Mouse (Mus musculus) embryonic facial prominence, embryonic 14.5 days (tissue): ENCODE data around the gene Car2. TPM values are rescaled to one million over a fixed set of nuclear protein-coding genes. Genes with fewer than 3 reads are reported as not detected.
A peak's percentile ranks its signal among the peaks of the same experiment; 100 is the strongest.

ENCODE experiments used
- ATAC-seq: fragments of 200-750 bp; cut with Nextera tagmentation; 2 replicates; pipeline ENCODE4 v1.8.0; 2017; ENCODE audit warnings: low read depth, moderate number of reproducible peaks, moderate TSS enrichment
- DNase-seq: peaks from one replicate; pipeline ENCODE4 v3.0.0-alpha.2; 2015; ENCODE audit warnings: low spot score
- H3K27ac ChIP-seq: fragments of 300-500 bp; sonication (generic); replicated peaks from 2 replicates; pipeline ENCODE4 v1.5.1; 2014; ENCODE audit warnings: low read depth, mild to moderate bottlenecking, low read length, moderate library complexity
- H3K27me3 ChIP-seq: fragments of 300-500 bp; sonication (generic); replicated peaks from 2 replicates; pipeline ENCODE4 v1.6.1; 2014; ENCODE audit warnings: low read length; ENCODE audit not compliant: control insufficient read depth, insufficient read depth
- H3K36me3 ChIP-seq: fragments of 300-500 bp; sonication (generic); 2 replicates; pipeline ENCODE4 v1.6.1; 2014; ENCODE audit warnings: low read length, mixed read lengths; ENCODE audit not compliant: control insufficient read depth, insufficient read depth
- H3K4me1 ChIP-seq: fragments of 300-500 bp; sonication (generic); 2 replicates; pipeline ENCODE4 v1.6.1; 2014; ENCODE audit warnings: antibody characterized with exemption, low read length; ENCODE audit not compliant: control insufficient read depth, insufficient read depth
- H3K4me2 ChIP-seq: fragments of 300-500 bp; sonication (generic); 2 replicates; pipeline ENCODE4 v1.6.1; 2014; ENCODE audit warnings: low read depth, mild to moderate bottlenecking, low read length, moderate library complexity, mixed read lengths
- H3K4me3 ChIP-seq: fragments of 300-500 bp; sonication (generic); 2 replicates; pipeline ENCODE4 v1.5.1; 2014; ENCODE audit warnings: low read depth, mild to moderate bottlenecking, low read length
- H3K9ac ChIP-seq: fragments of 300-500 bp; sonication (generic); 2 replicates; pipeline ENCODE4 v1.6.1; 2014; ENCODE audit warnings: low read depth, mild to moderate bottlenecking, low read length, moderate library complexity, mixed read lengths
- H3K9me3 ChIP-seq: fragments of 300-500 bp; sonication (generic); 2 replicates; pipeline ENCODE4 v1.6.1; 2016; ENCODE audit warnings: low read length; ENCODE audit not compliant: control insufficient read depth
- WGBS: fragments of 180-500 bp; shearing (Covaris S2); extraction: QIAGEN DNeasy Blood & Tissue Kit; methylation state at CpG from one replicate; pipeline ENCODE4 v1.1.7; 2014; 5-methylcytosine and 5-hydroxymethylcytosine counted together
- polyA plus RNA-seq: library from polyadenylated mRNA; unstranded; fragments of >200 nt; fragmentation: Nextera tagmentation; extraction: Ambion mirVana; gene quantifications from 2 replicates; pipeline ENCODE4 v1.2.1, GENCODE M21; 2014

Gene Car2
- polyA plus RNA-seq, 1 experiment from 2014 or later = 33.3 TPM

DNA sequence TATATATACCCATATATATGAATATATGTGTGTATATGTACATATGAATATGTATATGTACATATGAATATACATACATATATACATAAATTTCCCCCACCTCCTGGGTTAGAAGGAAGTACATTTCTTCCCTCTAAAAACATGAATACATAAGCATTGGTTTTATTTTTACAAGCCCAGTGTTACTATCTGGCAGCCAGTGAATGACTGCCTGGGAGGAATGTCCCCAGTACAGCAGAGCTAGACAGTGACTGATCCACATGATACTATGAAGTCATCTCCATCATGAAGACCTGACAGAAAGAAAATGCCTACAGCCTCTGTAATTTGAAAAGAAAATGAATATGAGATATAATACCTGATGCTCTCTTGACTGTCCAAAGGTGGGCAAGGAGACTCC is 1.2 kb upstream of the Car2 start:
- no peak overlapping the region for H3K4me3 ChIP-seq
- H3K4me2 ChIP-seq = no peak overlapping the region
- DNase-seq (no peak), ATAC-seq (no peak)
- peaks cover 19% of the 10 kb centered on the region for H3K27me3 ChIP-seq
- H3K4me1 ChIP-seq = no peaks in the 10 kb centered on the region
- H3K9me3 ChIP-seq = no peaks in the 10 kb centered on the region
- H3K27ac ChIP-seq = no peak overlapping the region
- no peaks in the 10 kb centered on the region for H3K36me3 ChIP-seq
- no peak overlapping the region for H3K9ac ChIP-seq

DNA sequence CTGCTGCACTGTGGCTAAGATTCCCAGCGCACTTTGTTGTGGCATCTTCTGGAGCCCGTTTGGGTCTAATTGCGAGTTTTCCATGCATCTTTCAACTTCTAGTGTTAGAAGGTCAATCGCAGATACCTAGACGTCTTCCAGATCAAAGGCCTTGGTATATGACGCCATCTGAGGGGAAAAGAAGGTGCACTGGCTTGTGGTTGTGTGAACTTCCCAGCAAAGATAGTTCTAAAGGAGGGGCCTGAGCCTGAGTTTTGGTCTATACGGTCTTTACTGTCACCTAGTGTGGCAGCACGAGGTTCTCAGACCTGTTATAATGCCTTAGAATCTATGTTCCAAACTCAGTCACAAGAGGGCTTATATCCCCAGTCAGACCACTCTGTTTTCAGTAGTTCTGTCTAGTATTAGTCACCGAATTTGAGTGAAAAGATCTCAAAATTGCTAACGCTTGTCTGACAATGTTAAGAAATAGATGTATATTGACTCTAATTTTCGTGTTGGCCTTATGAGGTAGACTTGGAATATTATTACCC is 1.1 kb downstream of the Car2 start:
- H3K9ac ChIP-seq = peak overlapping the region; percentile 59; the same call in 1 of the 2 replicates
- DNase-seq (no peak), ATAC-seq (no peak)
- H3K4me1 ChIP-seq = no peaks in the 10 kb centered on the region
- no peaks in the 10 kb centered on the region for H3K36me3 ChIP-seq
- peak overlapping the region; percentile 59 for H3K4me3 ChIP-seq
- 35% methylated on average over 11 of the region's 11 CpGs for WGBS
- H3K4me2 ChIP-seq = peak overlapping the region; percentile 93
- peaks cover 19% of the 10 kb centered on the region for H3K27me3 ChIP-seq
- no peak overlapping the region; the same call in 1 of the 2 replicates for H3K27ac ChIP-seq
- H3K9me3 ChIP-seq = no peaks in the 10 kb centered on the region

DNA sequence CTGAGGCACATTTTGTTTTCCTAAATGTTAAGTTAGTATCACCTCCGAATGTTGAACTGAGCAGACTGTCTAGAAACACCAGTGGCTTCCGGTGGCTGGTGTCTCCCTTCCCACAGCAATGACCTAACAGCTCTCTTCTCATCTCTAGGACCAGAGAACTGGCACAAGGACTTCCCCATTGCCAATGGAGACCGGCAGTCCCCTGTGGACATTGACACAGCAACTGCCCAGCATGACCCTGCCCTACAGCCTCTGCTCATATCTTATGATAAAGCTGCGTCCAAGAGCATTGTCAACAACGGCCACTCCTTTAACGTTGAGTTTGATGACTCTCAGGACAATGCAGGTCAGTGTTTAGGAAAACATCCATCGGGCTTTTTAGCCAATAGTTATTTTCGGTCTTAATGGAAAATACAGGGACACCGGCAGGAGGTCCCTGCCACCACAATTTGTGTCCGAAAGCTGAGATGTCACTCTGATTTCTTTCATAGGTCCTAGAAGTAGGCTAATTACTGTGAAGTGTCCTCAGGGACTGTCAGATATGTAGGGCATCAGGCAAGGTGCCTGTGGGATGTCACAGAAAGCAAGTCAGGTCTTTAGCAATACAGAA is 1.7 kb downstream of the Car2 start:
- Histone ChIP-seq H3K36me3 (no peaks in the 10 kb centered on the region), H3K9me3 (no peaks in the 10 kb centered on the region), H3K4me2 (no peak overlapping the region; the same call in 1 of the 2 replicates), H3K27ac (no peak overlapping the region), H3K9ac (no peak overlapping the region), H3K4me3 (peak overlapping the region; percentile 10), H3K4me1 (no peaks in the 10 kb centered on the region), H3K27me3 (peaks cover 19% of the 10 kb centered on the region)
- ATAC-seq = no peak
- no peak for DNase-seq
- WGBS = 64% methylated on average over 10 of the region's 10 CpGs

DNA sequence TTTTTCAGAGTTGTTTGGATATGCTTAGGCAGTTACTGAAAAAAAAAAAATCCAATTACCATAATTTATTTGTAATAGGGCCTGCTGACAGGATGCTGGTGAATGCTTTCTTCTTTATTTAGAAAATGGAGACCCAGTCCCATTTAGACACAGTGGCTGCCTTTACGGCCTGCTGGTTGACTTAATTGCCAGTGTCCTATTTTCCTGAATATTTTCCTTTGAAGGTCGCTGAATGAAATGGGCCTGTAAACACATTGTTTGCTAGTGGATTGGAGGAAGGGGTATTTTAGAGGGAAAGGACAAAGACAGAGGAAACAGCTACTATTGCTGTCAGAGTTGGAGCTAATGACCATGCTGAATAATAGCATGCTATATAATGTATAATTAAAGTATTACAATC is 2.5 kb downstream of the Car2 start:
- DNase-seq (no peak), ATAC-seq (no peak)
- Histone ChIP-seq H3K27ac (no peak overlapping the region), H3K36me3 (no peaks in the 10 kb centered on the region), H3K27me3 (peaks cover 19% of the 10 kb centered on the region), H3K4me3 (no peak overlapping the region), H3K4me2 (0 out of 2 replicates have a peak overlapping the region, but pooled peaks have one; percentile 12), H3K9ac (no peak overlapping the region), H3K9me3 (no peaks in the 10 kb centered on the region), H3K4me1 (no peaks in the 10 kb centered on the region)
- 74% methylated on average over 2 of the region's 2 CpGs for WGBS

DNA sequence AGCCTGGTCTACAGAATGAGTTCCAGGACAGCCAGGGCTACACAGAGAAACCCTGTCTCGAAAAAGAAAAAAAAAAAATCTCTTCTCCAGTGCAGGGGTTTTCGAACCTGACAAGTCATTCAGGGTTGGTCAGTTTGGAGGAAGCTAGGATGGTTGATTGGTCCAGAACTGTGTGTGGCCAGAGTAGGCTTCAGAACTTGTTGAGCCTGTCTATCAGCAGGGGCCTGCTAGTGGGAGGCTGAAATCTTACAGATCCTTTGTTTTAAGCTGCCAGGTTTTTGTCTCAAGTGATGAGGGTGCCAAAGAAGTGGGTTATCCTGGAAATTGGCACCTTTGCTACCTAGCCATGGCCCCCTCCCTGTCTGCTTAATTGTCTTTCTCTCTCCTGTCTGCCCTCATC is 3.0 kb downstream of the Car2 start:
- H3K27me3 ChIP-seq = peaks cover 19% of the 10 kb centered on the region
- no peaks in the 10 kb centered on the region for H3K36me3 ChIP-seq
- 0 out of 2 replicates have a peak overlapping the region, but pooled peaks have one; percentile 12 for H3K4me2 ChIP-seq
- H3K9me3 ChIP-seq = no peaks in the 10 kb centered on the region
- no peak overlapping the region for H3K9ac ChIP-seq
- H3K4me3 ChIP-seq = no peak overlapping the region
- DNase-seq = no peak
- ATAC-seq = no peak
- H3K27ac ChIP-seq = no peak overlapping the region
- H3K4me1 ChIP-seq = no peaks in the 10 kb centered on the region
- WGBS = 60% methylated on average over 2 of the region's 2 CpGs

DNA sequence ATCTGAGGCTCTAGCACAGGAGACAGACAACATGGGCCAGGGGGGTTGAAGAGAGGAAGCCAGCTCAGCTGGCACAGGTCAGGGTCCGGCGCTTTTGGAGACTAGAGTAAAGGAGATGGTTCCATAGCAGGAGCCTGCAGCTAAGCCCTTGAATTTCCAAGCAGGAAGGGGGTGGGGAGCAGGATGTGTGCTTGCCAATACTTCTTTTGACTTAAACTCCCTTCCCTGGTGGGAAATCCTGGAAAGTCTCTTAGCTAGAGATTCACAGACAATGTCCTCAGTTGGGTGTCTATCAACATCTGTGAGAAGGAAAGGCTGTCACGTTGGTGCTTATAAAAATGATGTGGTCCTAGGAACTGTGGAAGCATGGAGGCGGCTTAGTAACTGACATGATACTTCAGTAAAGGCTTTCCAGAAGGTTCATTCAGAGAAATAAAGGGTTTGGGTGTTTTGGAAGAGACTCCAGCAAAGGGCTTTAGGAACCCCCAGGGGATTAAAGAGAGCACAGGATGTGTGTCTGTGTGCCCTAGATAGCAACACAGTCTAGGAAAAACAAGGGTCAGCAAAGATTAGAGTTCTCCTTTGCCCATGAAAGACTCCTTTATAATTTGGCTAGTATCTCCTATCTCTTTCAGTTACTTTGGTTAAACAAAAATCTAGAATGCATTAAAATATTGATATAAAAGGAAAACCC is 3.8 kb downstream of the Car2 start:
- H3K4me3 ChIP-seq = no peak overlapping the region
- DNase-seq (no peak), ATAC-seq (no peak)
- no peak overlapping the region for H3K27ac ChIP-seq
- H3K27me3 ChIP-seq = peaks cover 19% of the 10 kb centered on the region
- no peaks in the 10 kb centered on the region for H3K9me3 ChIP-seq
- H3K4me1 ChIP-seq = no peaks in the 10 kb centered on the region
- no peak overlapping the region for H3K4me2 ChIP-seq
- no peak overlapping the region for H3K9ac ChIP-seq
- no peaks in the 10 kb centered on the region for H3K36me3 ChIP-seq
- 40% methylated on average over 4 of the region's 4 CpGs for WGBS

DNA sequence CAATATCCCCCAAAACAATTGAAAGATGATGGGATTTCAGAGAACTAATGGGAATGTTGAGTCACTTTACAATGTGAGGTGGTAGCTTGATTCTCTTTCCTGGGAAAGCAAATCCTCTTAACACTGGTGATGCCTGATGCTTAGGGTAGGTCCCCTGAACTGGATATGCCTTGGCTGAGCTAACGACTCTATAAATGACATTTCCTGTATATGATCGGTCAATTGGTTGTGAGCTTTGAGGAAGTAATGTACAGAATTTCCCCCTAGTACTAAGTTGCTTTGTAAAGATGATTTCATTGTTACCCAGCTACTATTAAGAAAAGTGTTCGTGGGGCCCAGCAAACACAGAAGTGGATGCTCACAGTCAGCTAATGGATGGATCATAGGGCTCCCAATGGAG is 6.9 kb downstream of the Car2 start:
- no peak for ATAC-seq
- Histone ChIP-seq H3K9me3 (no peaks in the 10 kb centered on the region), H3K4me3 (no peak overlapping the region), H3K4me1 (no peaks in the 10 kb centered on the region), H3K27me3 (peaks cover 2% of the 10 kb centered on the region; the same call in 1 of the 2 replicates), H3K36me3 (no peaks in the 10 kb centered on the region), H3K9ac (no peak overlapping the region), H3K27ac (no peak overlapping the region), H3K4me2 (no peak overlapping the region)
- no peak for DNase-seq
- 78% methylated on average over 3 of the region's 3 CpGs for WGBS

DNA sequence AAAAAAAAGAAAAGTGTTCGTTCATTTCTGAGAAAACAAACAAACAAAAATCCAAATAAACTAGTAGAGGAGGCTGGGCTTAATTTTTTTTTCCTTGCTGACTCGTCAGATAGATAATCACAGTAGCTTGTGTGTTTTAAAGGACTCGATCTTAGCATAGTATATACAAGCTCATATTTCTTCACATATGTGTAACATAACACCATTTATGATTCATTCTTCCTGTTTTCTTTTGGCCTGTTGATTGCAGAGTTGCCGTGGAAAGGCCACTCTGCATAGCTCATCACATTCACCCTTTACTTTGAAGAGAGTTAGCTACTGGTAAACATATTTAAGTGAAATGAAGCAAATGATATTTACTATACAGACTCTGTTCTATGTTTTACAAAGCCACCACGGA is 7.6 kb downstream of the Car2 start:
- H3K4me3 ChIP-seq = no peak overlapping the region
- H3K27me3 ChIP-seq = no peaks in the 10 kb centered on the region
- H3K36me3 ChIP-seq = no peaks in the 10 kb centered on the region
- no peaks in the 10 kb centered on the region for H3K4me1 ChIP-seq
- H3K9ac ChIP-seq = no peak overlapping the region
- H3K27ac ChIP-seq = no peak overlapping the region
- ATAC-seq (no peak), DNase-seq (no peak)
- no peaks in the 10 kb centered on the region for H3K9me3 ChIP-seq
- 51% methylated on average over 5 of the region's 5 CpGs for WGBS
- no peak overlapping the region for H3K4me2 ChIP-seq

DNA sequence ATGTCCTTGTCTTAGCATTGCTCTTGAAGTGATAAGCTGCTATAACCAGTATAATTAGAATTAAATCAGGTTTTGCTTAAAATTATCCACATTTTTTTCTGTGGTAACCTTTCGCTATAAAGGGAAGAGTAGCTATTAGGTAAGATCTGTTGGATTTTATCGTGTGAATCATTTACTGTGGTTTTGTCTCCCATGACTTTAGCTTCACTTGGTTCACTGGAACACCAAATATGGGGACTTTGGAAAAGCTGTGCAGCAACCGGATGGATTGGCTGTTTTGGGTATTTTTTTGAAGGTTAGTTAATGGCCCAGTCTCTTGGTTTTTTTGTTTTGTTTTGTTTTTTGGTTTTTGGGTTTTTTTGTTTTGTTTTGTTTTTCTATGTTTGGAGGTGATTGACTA is 9.3 kb downstream of the Car2 start:
- ATAC-seq (no peak), DNase-seq (no peak)
- Histone ChIP-seq H3K4me3 (no peak overlapping the region), H3K27ac (no peak overlapping the region), H3K9ac (no peak overlapping the region), H3K27me3 (no peaks in the 10 kb centered on the region), H3K4me1 (no peaks in the 10 kb centered on the region), H3K36me3 (no peaks in the 10 kb centered on the region), H3K4me2 (no peak overlapping the region), H3K9me3 (no peaks in the 10 kb centered on the region)
- 90% methylated on average over 3 of the region's 3 CpGs for WGBS
